Mouse (Mus musculus) WW6 (cell line): Measurements from ENCODE around the gene Ttll10.

ENCODE experiments used
- DNase-seq: peaks from one replicate; pipeline ENCODE4 v3.0.0-alpha.2; 2013; ENCODE audit warnings: low read depth, low spot score

Gene Ttll10

DNA sequence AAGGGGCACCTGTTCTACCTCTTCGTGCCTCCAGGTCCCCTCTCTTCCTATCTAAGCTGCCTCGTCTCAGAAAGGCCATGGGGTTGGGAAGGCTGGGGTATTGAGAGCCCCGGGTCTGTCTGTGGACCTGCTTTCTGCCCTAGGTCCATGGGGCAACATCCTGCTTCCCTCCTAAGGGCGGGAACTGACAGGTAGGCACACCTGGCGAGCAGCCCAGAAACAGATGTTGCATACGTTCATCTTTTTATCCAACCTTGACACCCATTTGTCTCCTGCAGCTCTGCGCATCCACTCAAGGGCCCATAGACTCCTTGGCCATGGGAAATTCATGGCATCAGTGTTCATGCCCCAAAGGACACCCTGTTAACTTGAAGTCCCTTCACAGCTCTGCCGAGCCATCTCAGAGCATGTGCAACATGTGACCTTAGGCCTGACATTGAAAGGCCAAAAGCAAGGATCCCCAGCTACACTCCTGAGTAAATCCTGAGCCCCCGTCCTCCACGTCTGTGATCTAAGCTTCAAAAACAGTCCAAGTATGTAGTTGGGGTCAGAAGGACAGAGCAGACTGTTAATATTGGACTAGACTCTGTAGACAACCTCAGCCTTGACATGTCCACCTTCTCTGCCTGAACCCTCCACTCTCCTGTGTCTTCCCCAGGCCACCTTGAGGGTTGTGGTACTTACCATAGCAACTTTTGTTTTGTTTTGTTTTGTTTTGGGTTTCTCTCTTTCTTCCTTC is 6.1 kb upstream of the Ttll10 start:
- DNase-seq: no peak

GRCm38 (mm10) chr4:156064510-156064897 is 5.3 kb upstream of the Ttll10 start:
- no peak for DNase-seq

- no peak for DNase-seq
These were observed 4.8 kb upstream of the Ttll10 start for GRCm38 (mm10) chr4:156063861-156064509.

DNA sequence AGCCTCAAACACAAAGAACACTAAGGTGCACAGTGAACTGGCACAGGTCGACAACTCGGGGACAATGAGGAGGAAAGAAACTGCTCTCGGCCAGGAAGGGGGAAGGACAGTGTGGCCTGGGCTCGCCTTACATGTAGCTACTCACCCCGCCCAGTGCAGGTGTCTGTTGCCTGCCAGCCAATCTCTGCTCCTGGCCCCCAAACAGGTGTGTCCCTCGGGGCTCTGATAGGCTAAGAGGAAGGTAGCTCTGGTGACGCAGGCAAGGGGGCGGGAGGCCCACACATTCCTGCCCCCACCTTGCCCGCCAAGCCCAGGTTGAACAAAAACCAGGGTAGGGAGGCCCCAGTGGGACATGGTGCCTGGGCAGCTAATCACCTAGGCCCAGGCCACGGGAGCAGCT is 499 bp upstream of the Ttll10 start:
- DNase-seq: no peak

DNA sequence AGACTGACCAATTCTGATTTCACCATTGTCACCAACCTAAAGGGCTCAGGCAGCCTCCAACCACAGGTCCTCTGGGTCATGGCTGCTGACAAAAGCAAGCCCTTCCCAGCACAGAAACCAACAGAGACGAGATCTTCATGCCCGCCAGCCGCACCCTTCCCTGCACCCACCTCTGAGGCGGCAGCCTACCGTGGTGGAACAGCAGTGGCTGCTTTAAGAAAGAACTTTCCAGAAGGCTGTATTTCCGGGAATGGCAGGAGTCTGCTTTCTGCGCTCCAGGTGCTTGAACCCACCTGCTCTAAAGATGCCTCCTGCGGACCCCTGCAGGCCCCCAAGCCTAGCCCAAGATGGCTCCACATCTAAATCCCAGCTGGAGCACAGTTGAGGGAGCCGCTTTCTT is 388 bp downstream of the Ttll10 start:
- no peak for DNase-seq

DNA sequence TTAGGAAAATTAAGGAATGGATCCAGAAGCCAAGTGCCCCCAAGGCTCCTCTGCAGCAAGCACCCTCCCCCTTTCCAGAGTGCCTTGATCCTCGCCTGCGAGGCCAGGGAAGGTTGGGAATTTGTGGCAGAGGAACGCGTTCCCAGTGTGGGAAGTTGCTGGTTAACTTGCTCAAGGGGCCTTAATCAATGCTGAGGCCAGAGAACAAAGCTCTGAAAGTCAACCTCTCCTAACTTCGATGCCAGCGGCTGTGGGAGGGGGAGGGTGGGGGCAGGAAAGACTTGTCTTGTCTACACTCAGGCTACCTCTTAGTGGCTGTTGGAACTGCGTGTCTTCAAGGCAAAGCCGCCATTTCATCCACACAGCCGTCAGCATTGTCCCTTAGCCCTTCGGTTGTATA is 1.5 kb downstream of the Ttll10 start:
- no peak for DNase-seq

DNA sequence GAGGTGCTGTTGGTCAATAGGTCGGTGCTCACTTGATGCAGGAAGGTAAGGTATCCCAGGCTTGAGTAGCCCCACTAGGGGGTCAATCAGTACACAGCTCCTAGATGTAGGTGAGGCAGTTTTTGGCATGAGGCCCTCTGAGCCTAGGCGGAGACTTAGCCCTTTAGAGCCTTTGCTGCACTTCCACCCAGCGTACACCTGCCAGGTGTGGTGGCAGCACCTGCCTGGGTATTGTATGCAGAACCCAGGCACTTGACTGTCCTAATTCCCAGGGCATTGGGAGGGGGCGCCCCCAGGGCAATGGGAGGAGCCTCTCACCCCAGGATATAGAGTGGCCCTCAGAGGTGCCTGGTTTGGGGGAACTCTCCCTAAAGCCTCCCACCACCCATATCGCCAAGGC is 4.0 kb downstream of the Ttll10 start:
- DNase-seq: no peak

- DNase-seq: no peak
These were observed 4.6 kb downstream of the Ttll10 start for GRCm38 (mm10) chr4:156054606-156055005.

DNA sequence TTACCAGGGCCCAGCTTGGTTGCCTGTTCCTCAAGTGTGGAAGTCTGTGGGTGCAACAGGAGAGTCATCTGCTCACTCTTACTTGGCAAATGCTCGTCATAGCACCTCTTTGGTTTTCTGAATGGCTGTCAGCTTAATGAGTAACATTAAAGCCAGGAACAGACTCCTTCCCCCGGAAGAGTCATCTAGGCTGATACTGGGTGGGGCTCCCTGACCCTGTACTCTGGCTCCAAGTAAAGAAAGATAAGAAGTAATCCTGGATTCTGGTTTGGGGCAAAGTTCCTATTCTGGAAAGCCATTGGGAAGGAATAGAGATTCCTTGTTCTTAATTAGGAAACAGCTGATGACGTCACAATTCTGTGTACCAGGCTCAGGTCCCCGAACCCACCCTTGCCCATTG is 5.1 kb downstream of the Ttll10 start:
- no peak for DNase-seq

DNA sequence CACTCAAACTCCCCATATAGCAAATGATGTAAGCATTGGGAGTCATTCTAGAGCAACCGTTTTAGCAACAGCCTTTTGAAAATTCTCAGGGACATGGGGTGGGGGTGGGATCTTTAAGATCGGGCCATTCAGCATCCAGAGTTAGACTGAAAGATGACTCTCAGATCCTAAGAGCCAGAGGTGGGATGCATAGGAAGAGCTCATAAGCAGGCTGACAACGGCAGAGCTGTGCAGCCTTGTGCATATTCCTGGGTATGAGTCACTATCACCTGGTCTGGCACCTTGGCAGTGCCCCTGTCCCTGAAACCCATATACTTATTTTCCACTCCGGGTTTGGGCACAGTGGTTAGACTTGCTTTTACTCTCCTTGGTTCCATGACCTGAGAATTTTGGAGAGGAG is 6.1 kb downstream of the Ttll10 start:
- no peak for DNase-seq

DNA sequence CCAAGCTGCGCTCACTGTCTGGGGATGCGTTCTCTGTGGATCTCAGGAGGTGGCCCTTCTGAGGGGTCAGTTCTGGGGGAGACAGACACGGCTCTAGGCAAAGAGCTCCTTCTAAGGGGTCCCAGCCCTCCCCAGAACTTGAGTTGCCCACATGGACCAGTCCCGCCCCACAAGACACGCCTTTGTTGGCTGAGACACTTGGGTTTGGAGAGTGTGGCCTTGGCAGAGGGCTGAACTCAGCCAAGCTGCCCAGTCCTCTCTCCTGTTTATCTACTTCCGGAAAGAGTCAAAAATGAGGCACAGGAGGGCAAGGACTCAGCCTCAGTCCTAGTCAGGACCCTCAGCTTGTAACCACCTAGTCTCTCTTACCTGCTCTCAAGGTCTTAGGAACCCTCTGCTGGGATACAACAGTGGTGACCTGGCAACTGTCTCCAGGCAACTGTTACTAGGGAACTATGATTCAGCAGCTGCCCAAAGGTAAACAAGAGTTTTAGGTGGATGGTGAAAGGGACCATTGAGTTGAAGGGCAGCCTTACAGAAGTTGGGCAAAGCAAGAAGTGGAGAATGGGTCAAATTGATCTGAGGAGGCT is 8.7 kb downstream of the Ttll10 start:
- no peak for DNase-seq

DNA sequence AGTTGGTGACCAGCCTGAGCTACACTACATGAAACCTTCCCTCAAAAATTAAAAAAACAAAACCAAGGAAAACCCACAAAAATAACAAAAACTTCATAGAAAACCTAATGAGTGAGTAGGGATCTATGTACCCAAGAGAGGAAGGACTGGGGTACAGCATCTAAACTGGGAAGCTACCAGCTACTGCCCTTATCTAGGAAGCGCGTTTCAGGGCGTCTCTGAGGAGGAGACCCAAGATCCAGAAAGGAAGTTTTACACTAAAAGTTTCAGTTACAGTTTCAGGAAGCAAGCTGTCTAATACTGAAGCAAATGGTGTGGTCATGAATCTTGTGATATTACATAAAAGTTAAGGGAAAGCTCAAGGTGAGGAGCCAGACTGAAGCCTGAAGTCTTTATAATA is 9.4 kb downstream of the Ttll10 start:
- DNase-seq: no peak

GRCm38 (mm10) chr4:156044754-156045153 is 14.5 kb downstream of the Ttll10 start:
- DNase-seq: no peak

DNA sequence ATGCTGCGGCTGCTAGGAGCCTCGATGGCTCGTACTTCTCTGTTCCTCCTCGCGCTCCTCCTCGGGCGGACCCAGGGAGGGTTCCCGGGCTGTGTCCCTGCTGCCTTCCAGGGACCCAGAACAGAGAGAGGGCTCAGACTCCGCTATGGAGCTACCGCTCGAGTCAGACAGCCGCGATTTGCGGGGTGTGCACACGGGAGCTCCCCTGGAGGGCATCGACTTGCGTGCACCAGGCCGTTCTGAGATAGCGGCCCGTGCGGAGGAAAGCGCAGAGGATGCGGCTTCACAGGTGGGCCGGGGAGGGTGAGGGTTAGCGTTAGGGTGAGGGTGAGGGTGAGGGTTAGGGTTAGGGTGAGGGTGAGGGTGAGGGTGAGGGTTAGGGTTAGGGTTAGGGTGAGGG is 24.3 kb downstream of the Ttll10 start:
- DNase-seq: no peak

- no peak for DNase-seq
These were observed 24.9 kb downstream of the Ttll10 start for GRCm38 (mm10) chr4:156034301-156034700.

DNA sequence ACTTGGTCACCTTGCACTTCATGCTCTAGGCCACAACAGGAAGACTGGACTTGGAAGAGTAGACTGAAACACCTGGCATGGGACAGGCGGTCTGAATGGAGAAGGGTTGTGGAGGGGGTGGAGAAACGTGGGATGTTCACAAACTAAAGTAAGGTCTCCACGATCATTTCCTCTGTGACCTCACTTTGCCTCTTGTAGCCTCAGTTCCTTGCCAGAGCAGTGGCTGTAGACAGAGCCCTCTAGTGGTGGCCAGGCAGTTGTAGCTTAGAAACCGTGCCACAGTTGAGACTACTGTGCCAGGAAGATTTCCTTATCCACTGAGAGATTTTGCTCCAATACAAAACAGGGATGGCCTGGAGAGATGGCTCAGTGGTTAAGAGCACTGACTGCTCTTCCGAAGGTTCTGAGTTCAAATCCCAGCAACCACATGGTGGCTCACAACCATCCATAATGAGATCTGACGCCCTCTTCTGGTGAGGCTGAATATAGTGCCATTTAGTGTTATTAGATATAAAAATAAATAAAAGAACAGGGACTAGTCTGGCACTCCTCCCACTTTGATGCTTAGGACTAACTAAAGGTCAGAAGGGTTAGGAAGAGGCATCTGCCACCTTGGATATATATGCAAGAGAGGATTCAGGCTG is 25.6 kb downstream of the Ttll10 start:
- peak; percentile 39 for DNase-seq

DNA sequence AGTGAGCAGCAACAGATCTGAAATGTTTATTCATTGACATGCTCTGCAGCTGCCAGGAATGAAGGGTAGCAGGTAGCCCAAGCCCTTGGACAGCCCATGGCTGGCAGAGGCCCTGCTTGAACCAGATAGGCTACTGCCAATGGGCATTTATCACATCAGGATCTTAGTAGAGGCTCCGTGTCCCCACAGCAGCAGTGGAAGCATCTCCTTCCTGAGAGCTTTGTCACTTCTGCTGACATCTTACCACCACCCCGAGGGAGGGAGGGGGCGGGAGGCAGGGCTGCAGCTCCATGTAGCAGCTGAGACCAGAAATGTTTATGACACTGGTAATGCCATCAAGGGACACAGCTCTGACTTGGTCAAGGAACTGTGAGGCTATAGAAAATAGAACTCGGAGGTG is 26.4 kb downstream of the Ttll10 start:
- no peak for DNase-seq

- DNase-seq: peak; percentile 61
These were observed 27.4 kb downstream of the Ttll10 start for GRCm38 (mm10) chr4:156031593-156032391.

- DNase-seq: no peak
These were observed 28.0 kb downstream of the Ttll10 start for GRCm38 (mm10) chr4:156031255-156031592.

- no peak for DNase-seq
These were observed 28.5 kb downstream of the Ttll10 start for GRCm38 (mm10) chr4:156030651-156031118.

DNA sequence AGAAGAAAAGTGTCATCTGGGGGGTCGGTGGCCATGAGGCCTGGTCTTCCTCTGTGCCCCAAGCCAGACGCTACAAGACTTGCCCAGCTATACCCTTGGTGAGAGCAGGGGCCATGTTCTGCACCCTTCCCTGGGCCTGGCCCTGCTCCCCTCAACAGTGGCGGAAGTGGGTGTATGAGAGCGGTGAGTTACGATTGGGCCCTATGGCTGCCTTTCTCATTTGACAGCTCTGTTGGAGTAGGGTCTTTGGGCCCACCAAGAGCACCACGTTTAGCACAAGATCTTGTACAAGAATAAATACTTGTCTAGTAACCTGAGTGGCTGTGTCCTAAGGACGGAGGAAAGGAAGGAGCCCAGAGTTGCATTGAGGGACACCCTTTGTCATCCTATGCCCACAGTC is 30.6 kb downstream of the Ttll10 start:
- no peak for DNase-seq

DNA sequence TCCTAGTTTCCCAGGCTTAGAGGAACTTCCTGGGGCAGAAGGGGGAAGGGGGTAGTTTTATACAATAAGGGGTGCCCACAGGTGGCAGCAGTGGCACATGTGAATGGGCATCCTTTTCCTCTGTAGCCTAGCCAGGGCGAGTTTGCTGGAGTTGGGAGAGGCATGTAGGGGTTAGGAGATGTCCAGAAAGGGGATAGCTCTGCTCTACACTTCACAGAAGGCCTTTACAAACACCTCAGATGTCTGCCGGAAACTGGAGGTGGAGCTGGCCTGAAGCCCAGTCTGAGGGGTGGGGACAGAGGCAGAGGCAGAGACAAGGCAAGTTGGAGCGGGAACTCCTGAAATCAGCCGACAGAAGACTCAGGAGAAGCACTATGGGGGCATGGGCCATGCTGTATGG is 33.2 kb downstream of the Ttll10 start, which contains the start of gene Tnfrsf18:
TSS of gene Tnfrsf18 (plus strand) at position 152 of the 400 bp plus-strand sequence.
- no peak for DNase-seq
